Mouse (Mus musculus): ENCODE data around the gene Scmh1.

Gene Scmh1

DNA sequence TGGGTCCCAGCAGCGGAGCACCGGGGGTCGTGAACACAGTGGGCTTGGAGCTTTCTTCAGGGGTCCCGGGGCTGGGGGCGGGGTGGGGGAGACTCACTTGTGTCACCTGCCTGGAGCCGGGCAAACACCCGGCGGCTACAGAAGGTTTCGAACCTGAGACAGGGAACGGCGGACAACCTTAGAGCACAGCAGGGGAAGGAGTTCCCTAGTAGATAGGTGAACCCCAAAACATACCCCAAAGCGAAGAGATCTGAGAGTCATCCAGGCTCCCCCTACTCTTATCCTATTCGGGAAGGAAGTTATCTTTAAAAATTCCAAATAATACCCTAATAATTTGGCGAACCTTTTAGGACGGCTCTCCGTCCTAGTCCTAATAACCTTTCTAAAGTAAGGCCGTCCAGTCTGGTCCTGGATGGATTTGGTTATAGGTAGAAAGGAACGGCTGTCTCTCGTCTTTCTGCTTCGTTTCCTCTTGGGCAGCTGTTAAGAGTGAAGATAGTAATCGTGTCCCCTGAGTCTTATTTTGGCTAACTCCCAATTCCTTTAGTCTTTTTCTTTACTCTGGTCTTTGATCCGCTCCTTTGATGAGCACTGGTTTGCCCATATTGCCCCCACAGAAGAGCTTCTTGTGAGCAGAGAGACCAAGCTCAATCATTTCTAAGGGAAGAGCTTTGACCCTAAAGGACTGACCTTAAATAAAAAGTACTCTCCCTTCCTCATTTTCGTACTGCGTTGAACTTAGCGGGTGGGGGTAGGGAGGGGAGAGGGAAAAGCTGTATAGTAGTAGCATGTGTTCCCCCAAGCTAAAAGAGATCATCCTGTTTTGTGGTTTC lies 941 bp downstream of the Scmh1 start:
- in situ Hi-C loops (cut with MboI; ENCODE audit: low sequenced_read_pairs) = no loop called here

DNA sequence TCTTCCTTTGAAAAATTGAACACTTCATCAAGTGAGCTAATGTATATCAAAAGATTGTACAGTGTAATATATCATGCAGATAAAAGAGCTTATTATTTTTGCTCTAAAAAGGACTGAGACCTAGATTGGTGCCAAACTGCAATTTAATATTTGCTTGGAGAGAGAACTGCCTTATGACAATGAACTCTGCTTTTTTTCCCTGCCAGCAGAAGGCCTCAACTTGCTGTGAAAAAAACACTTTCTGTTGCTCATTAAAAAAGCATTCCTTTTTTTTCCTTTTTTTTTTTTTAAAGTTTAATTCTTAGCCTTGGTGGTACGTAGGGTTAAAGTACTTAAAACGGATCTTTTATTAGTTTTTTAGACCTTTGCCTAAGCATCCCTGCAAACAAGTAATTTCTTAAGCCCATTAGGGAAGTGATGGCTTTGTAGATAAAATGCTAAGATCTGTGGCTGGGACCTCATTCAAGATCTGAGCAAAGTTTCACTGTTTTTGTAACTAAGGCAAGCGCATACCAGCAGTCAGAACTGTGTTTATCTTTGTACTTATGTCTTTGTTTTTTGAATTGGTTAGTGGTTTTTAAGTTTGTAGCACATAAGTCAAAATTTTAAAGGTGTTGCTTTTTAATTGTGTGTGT lies 1.7 kb downstream of the Scmh1 start:
- in situ Hi-C loops (cut with MboI; ENCODE audit: low sequenced_read_pairs) = no loop called here

DNA sequence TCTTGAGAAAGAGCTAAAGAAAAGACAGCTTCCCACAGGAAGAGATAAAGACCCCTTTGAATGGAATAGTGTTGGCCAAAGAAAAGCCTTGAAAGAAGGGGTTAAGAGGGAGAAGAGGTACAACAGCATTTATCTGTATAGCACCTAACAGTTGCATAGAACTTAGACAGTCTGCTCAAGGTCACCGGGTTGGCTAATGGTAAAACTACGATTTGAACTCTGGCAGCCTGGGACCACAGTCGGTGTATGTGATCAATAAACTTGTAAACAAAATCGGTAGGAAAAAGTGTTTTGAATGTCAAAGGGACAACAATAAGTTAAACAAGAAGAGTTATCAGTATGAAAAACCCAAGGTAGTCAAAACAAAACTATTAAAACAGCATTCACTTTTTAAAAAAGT lies 13.0 kb downstream of the Scmh1 start:
- in situ Hi-C loops (cut with MboI; ENCODE audit: low sequenced_read_pairs) = no loop called here

DNA sequence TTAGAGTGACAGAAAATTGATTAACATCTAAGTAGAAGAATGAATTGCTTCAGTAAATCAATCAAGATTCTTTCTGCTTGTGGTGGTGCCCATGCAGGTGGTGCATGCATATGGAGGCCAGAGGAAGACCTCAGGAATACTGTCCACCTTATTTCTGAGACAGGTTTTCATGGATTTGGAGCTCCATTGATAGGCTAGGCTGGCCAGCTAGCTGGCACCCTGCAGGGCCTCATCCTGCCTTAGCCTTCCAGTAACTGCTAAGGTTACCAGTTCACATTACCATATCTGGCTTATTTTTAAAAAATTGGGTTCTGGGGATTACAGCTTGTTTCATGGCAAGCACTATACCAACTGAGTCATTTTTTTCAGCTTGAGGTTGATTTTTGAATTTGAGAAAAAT lies 15.1 kb downstream of the Scmh1 start:
- in situ Hi-C loops (cut with MboI; ENCODE audit: low sequenced_read_pairs) = no loop called here

DNA sequence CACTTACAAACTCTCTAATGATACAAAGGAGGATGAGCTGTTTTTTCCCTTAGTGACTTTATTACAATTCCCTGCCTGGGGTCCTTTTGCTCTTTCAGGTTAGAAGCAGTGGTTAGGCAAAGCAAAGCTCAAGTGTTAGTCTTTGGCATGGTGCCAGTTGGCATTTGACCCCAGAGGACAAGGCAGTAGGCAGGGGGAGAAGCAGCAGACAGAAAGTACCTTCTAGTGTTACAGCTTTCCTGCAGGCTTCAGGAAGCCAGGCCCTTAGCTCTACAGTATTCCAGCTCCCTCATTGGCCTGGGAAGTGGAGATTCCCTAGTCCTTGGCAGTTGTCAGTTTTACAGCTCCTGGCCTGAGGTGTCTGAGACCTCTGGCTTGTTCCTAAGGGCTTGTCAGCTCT lies 15.6 kb downstream of the Scmh1 start:
- in situ Hi-C loops (cut with MboI; ENCODE audit: low sequenced_read_pairs) = no loop called here

DNA sequence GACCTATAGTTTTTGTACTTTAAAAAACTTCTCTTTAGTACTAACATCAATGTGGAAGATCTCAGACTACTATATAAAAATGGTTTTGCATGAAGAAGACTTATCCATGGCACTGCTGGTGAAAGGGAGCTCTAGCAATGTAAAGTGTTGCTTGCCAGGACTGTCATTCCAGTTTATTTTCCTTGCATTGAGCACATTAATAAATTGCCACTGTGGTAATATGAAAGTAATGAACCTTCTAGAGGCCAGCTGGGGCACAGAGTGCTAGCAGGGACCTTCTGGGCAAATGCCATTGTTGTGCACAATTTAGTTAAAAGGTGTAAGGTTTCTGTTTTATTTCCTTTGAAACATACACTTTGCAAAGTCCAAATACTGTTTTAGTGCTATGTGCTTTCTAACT lies 25.5 kb downstream of the Scmh1 start:
- in situ Hi-C loops (cut with MboI; ENCODE audit: low sequenced_read_pairs) = no loop called here

DNA sequence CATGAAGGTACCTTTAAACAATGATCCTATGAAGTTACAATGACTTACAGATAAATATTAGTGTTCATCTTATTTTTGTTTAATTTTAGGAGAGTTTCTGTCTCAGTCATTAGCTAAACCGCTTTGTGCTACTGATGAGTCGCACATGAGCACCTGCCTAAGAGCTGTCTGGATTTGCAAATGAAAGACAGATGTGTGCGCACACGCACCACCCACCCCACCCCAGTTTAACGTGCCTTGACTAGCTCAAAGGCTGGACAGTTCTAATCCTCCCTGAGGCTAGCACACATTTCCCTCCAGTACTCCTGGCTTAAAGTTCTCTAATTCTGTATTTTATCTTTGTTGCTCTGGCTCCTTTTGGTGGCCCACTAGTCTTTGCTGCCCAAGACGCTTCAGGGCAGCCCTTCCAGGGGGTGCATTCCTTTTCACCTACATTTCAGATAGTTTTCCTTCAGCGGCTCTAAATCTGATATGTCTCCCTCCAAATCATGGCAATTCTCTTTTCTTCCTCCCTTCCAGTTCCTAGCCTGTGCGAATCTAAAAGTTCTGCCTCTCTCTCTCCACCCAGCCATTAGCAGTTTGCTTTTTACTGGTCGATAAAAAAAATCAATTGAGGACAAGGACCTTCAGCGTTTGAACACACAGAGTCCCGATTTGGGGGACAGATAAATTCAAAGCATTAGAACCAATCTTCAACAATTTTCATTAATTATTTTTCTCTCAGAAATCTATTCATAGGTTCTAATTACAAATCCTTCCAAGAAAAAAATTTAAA lies 27.7 kb downstream of the Scmh1 start:
- in situ Hi-C loops (cut with MboI; ENCODE audit: low sequenced_read_pairs) = no loop called here

DNA sequence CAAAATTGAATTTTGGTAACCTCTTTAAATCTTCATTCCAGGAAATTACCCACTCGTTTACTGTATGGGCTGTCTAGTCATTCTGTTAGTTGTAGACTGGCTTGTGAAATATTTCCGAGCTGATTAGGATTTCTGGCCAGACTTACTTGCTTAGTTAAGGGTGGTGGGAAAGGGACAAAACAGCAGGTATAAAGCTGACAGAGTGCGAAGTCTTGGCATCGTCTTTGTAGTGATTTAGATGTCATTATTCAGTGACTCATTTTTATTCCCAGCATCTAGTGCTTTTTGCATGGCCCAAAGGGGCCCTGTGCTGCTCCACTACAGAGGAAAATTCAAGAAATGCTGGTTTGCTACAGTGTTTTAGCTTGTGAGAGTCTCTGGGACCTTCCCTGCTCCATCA lies 56.7 kb downstream of the Scmh1 start:
- in situ Hi-C loops (cut with MboI; ENCODE audit: low sequenced_read_pairs) = no loop called here

DNA sequence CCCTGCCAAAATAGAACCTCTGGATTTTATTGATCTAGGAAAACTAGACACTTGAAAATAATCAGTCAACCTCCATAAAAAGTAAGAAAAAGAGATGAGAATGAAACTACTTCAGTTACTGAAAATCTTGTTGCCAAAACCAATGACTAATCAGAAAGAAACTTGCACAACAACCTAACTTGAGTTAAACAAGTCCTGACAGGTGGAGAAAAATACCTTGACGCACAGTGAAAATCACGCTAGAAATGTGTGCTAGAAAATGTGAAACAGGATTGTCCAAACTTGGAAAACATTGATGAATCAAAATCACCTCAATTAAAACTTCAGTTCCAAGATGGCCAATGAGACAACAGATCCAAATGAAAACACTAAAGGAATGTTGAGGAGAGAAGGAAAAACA lies 67.9 kb downstream of the Scmh1 start:
- in situ Hi-C loops (cut with MboI; ENCODE audit: low sequenced_read_pairs) = no loop called here

DNA sequence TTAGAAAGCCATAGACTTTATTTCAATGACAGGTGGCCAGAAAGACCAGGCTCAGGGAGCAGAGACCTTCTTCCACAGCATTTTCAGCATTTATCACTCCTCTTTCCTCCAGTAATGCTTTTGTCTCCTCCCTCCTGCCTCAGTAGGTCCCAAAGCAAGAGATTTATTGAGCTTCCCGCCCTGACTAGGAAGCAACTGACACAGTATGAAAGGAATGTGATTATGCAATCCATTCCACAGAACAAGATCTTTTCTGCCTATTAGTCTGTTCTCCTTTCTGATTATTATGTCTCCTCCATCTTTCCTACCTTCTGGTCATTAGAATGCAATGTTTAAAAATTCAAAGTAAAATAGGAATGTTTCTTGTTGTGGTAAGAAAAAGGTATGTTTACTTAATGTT lies 82.6 kb downstream of the Scmh1 start:
- in situ Hi-C loops (cut with MboI; ENCODE audit: low sequenced_read_pairs) = no loop called here

DNA sequence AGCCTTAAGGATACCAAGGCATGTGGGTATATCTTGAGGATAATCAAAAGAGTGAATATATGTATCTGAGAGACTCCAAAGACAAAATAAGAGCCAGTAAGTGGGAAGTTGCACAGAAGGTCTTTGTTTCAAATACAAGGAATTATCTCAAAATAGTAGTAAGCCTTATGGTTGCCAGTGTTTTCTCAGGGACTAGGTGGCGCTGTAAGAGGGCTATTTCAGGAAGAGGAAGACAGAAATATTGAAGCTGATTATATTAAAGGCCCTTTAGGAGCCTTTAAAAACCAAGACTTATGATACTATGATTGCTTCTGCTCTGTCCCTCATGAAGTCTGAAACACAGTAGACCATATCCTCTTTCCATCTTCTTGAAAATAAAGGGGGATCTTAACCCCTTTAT lies 101.9 kb downstream of the Scmh1 start:
- in situ Hi-C loops (cut with MboI; ENCODE audit: low sequenced_read_pairs) = no loop called here

DNA sequence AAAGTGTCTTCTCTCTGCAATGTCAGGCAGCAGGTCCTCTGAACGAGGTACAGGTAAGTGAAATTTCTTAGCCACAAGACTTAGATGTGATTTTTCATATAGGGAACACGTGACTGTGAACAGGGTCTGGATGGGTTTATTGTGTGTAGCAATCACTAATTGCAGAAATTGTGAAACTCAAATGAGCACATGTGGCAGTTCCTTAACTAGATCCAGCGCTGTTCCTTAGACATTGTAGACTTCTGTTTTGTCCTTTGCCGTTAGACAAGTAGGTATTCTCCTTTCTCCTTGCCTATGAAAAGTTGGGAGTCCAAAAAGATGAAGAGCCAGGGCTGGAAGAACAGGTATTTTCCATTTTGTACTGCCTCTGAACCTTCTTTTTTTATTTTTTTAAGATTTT lies 106.1 kb downstream of the Scmh1 start:
- in situ Hi-C loops (cut with MboI; ENCODE audit: low sequenced_read_pairs) = no loop called here

DNA sequence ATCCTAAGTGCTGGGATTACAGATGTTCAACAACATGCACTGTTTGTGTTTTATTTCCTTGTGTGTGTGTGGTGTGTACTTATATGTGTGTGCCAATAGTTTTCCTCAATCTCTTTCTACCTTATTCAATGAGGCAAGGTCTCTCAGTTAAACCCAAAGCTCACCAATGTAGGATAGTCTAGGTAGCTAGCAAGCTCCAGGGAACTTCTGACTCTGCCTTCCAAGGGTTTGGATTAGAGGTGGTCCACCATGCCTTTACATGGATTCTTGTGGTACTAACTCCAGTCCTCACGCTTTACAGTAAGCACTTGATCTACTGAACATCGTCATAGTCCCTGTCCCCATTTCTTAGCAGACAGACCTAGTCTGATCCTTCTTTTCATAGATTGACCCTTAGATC lies 109.3 kb downstream of the Scmh1 start:
- in situ Hi-C loops (cut with MboI; ENCODE audit: low sequenced_read_pairs) = no loop called here

DNA sequence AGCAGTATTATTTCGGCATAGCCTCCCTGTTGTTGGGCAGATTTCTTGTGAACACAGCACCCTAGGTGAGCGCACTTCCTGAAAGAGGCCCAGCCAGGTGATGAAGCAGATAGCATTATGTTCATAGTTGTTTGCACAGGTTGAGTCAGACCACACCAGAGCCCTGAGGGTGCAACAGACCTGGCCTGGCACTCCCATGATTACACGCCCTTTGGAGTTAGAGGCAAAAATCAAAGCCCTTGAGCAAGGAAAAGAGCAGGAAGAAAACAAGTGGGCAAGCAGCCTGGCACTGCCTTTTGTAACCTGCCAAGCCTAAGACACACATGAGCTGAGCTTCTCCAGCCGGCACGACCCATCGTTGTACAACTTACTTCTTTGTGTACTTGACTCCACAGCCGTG lies 111.4 kb downstream of the Scmh1 start:
- in situ Hi-C loops (cut with MboI; ENCODE audit: low sequenced_read_pairs) = no loop called here

DNA sequence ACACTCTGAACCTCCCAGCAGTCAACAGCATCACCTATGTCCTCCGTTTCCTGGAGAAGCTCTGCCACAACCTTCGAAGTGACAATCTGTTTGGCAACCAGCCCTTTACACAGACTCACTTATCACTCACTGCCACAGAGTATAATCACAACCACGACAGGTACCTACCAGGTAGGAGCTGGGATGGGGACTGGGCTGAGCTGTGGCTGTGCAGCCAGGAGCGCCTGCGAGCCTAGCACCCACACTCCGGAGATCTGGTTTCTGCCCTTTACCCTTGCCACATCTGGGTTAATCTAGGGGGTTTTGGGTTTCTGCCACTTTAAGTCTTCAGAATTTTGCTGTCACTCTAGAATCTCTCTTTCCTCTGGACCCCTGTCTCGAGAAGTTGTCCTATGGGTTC lies 111.8 kb downstream of the Scmh1 start:
- in situ Hi-C loops (cut with MboI; ENCODE audit: low sequenced_read_pairs) = no loop called here

DNA sequence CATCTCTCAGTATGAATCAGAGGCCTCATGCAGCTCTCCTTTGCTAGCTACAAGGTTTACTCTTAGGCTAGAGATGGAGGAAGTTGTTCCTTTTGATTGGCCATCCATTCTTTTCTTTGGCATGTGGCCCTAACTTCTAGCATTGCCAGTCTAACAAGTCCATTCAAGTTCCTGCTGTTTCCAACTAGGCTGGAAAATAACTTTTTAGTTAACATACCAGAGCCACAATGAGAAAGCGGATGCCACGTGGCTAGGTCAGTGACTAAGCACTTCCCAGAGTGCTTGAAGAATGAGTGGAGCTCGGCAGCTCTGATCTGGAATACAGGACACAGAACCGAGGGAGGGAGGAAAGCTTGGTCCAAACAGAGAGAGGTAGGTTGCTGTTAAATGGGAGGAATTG lies 112.3 kb downstream of the Scmh1 start:
- in situ Hi-C loops (cut with MboI; ENCODE audit: low sequenced_read_pairs) = no loop called here

DNA sequence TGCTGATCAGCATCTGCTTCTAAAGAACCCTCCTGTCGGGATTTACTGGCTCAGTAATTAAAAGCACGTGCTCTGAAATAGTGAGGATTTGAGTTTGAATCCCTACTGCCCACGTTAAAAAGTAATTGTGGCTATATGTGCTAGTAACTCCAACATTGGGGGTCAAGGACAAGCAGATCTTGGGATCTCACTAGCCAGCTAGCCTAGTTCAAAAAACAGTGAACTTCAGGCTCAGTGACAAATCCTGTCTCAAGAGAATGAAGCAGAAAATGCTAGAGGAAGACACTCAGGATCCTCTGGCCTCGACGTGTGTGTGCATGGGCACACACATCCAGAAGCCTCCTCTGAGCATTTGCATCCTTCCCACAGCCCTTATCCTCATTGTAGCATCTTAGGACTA lies 116.7 kb downstream of the Scmh1 start:
- in situ Hi-C loops (cut with MboI; ENCODE audit: low sequenced_read_pairs) = no loop called here

DNA sequence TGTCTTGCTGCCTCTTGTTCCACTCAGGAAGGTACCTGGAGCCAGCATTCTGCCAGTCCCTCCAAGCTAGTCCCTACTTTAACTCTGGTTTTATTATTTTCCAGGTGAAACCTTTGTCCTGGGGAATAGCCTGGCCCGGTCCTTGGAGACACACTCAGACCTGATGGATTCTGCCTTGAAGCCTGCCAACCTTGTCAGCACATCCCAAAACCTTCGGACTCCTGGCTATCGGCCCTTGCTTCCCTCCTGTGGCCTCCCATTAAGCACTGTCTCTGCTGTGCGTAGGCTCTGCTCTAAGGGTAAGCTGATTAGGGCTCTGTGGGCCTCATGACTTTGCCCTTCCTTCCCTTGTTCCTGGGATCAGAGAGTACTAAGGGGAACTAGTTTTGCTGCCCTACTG lies 117.3 kb downstream of the Scmh1 start:
- in situ Hi-C loops (cut with MboI; ENCODE audit: low sequenced_read_pairs) = no loop called here

DNA sequence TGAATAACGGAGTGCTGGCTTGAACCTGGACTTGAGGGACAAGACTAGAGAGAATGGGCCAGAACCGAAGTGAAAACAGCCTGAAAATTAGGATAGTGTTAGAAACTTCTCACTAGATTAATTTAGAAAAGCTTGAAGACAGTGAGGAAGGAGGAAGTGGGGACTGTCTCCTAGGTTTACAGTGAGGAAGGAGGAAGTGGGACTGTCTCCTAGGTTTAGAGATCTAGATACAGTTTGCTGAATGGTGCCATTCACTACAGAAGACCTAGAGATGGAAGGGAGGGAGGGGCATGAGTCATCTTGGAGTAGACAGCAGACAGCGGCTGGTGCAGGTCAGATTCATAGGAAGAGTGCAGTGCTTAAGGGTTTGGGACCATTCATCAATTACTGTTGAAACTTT lies 118.0 kb downstream of the Scmh1 start:
- in situ Hi-C loops (cut with MboI; ENCODE audit: low sequenced_read_pairs) = no loop called here

DNA sequence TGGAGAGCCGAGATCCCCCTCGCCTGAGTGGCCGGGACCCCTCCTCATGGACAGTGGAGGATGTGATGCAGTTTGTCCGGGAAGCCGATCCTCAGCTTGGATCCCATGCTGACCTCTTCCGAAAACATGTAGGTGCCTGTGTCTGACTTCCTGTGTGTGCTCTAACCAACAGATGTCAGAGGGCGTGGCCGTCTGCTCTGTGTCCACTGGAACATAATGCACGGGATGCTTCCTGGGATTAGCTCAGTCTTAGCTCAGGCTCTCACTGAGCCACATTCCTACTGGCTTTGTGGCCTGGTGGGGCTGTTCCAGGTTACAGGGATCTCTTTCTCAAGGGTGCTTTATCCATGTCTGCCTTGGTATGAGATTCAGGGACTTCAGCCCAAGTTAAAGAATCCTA lies 123.1 kb downstream of the Scmh1 start:
- in situ Hi-C loops (cut with MboI; ENCODE audit: low sequenced_read_pairs) = no loop called here

DNA sequence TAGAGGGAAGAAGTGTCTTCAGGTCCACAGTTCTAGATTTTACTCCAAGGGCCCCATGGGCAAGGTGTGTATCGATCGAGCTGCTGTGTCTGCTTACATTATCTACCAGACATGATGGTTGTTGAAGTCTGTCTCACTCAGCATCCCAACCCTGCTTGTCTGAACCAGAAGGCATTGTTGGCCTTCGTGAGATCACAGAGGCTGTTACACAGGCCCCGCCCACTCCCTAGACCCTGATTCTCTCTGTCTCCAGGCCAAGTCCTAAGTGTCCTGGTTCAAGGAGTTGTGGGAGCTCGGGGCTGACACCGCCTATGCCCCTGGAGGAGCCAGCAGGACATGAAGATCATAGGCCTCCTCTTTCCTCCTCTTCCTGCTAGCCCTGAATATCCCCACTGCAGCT lies 126.9 kb downstream of the Scmh1 start, which contains the start of gene Slfnl1:
TSS of gene Slfnl1 (plus strand) at position 246 of the 400 bp plus-strand sequence.
- in situ Hi-C loops (cut with MboI; ENCODE audit: low sequenced_read_pairs) = no loop called here

DNA sequence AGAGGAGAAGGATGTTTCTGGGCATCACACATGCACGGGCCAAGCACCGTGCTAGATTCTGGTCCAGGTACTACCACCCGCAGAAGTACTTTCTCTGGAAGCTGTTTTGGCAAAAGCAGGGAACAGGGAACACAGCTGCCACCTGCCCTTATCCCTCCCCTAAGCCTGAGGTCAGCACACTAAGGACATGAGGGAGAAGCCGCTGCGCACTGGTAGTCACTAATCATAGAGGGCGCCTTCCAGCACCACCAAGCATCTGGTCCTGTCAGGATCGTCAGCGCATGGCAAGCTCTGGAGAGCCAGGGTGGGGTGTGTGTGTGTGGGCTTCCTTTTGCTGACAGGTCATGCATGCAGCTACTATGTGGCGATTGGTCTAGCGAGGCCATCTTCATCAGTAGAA lies 133.6 kb downstream of the Scmh1 start:
- in situ Hi-C loops (cut with MboI; ENCODE audit: low sequenced_read_pairs) = no loop called here
